In the genomic region with DNA sequence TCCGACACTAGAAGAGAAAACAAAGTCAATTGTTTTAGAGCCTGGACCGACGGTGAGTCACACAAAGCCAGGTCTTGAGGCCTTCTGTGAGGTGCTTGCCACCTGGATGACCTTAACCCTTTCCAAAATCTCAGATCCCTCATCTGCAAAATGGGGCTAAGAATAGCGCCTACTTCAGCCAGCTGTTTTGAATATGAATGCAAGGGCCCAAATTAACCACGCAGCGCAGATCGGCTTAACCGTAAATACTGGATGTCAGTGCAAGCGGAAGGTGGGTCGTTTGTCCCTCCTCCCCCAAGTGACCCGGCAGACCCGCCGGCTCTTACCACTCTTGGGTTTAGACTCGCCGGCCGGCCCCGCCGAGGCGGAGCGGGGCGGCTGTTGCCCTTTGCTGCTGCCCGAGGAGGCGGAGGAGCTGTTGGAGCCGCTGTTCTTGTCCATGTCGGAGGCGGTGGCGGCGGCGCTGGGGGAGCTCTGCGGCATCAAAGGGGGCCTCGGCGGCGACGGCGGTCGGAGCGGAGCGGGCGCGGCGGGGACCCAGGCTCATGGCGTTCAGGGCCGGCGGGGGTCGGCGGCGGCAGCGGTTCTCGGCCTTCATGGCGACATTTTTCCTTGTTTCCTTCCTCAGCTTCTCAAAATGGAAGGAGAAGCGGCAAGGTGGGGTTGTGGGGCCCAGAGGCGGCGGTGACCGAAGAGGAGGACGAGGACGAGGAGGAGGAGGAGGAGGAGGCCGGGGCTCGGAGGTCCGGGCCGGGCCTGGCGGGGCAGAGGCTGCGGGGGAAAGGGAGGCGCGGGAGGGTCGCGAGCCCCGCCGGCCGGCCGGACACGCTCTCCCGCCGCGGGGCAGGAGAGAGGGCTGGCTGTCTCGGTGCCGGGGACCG, we compare ENCODE assay signal across 8 mouse cellular contexts. TPM values are rescaled to one million over a fixed set of nuclear protein-coding genes. Genes with fewer than 3 reads are reported as not detected.
A peak's percentile ranks its signal among the peaks of the same experiment; 100 is the strongest.
DNase-seq lines count a peak whose midpoint lies in the region; ATAC-seq lines count a peak whose summit lies in the region.

No protein-coding gene starts in this region.

- ATAC-seq in forebrain, embryonic 14.5 days: peak; percentile 71
- peak; percentile 32 for ATAC-seq in hindbrain, embryonic 13.5 days (ENCODE audit: low FRiP score)
- ATAC-seq in limb, embryonic 15.5 days (ENCODE audit: insufficient number of reproducible peaks, low FRiP score, low TSS enrichment, low read depth): peak; percentile 45
- peak; percentile 70; the same call in 1 of the 2 replicates for ATAC-seq in midbrain, embryonic 14.5 days (ENCODE audit: low FRiP score, low TSS enrichment)

- no peaks in the 10 kb centered on the region for H3K27me3 ChIP-seq in forebrain, embryonic 14.5 days (replicated peaks; ENCODE audit: control insufficient read depth, insufficient read depth, low read length)
- H3K27me3 ChIP-seq in hindbrain, embryonic 13.5 days: no peaks in the 10 kb centered on the region
- no peaks in the 10 kb centered on the region for H3K27me3 ChIP-seq in limb, embryonic 15.5 days
- H3K27me3 ChIP-seq in midbrain, embryonic 14.5 days (ENCODE audit: control insufficient read depth, insufficient read depth, low read length): no peaks in the 10 kb centered on the region

- WGBS in forebrain, embryonic 14.5 days: under 1% methylated on average over 71 of the region's 77 CpGs
- WGBS in hindbrain, embryonic 13.5 days: under 1% methylated on average over 68 of the region's 77 CpGs
- under 1% methylated on average over 69 of the region's 77 CpGs for WGBS in limb, embryonic 15.5 days
- WGBS in midbrain, embryonic 14.5 days: under 1% methylated on average over 75 of the region's 77 CpGs

- H3K4me3 ChIP-seq in forebrain, embryonic 14.5 days (ENCODE audit: low read depth, low read length): peak overlapping the region; percentile 100
- peak overlapping the region; percentile 100 for H3K4me3 ChIP-seq in hindbrain, embryonic 13.5 days
- peak overlapping the region; percentile 100 for H3K4me3 ChIP-seq in limb, embryonic 15.5 days
- peak overlapping the region; percentile 100 for H3K4me3 ChIP-seq in midbrain, embryonic 14.5 days (replicated peaks; ENCODE audit: low read depth, low read length)

- peak overlapping the region; percentile 97 for H3K9ac ChIP-seq in forebrain, embryonic 14.5 days (ENCODE audit: low read length)
- H3K9ac ChIP-seq in hindbrain, embryonic 13.5 days: peak overlapping the region; percentile 99
- peak overlapping the region; percentile 100 for H3K9ac ChIP-seq in limb, embryonic 15.5 days
- peak overlapping the region; percentile 93 for H3K9ac ChIP-seq in midbrain, embryonic 14.5 days (replicated peaks; ENCODE audit: low read length)

- peaks cover 27% of the 10 kb centered on the region for H3K4me1 ChIP-seq in forebrain, embryonic 14.5 days (ENCODE audit: control insufficient read depth, insufficient read depth, low read length)
- peaks cover 49% of the 10 kb centered on the region for H3K4me1 ChIP-seq in hindbrain, embryonic 13.5 days (replicated peaks)
- peaks cover 37% of the 10 kb centered on the region for H3K4me1 ChIP-seq in limb, embryonic 15.5 days
- H3K4me1 ChIP-seq in midbrain, embryonic 14.5 days (ENCODE audit: control insufficient read depth, insufficient read depth, low read length): peaks cover 26% of the 10 kb centered on the region

- H3K4me2 ChIP-seq in forebrain, embryonic 14.5 days (ENCODE audit: low read length): peak overlapping the region; percentile 87
- peak overlapping the region; percentile 93 for H3K4me2 ChIP-seq in hindbrain, embryonic 13.5 days
- H3K4me2 ChIP-seq in limb, embryonic 15.5 days: peak overlapping the region; percentile 64
- H3K4me2 ChIP-seq in midbrain, embryonic 14.5 days (ENCODE audit: low read length): peak overlapping the region; percentile 75

- peak overlapping the region; percentile 81; the same call in 1 of the 2 replicates for H3K27ac ChIP-seq in forebrain, embryonic 14.5 days (ENCODE audit: low read depth, low read length)
- peak overlapping the region; percentile 90 for H3K27ac ChIP-seq in hindbrain, embryonic 13.5 days
- H3K27ac ChIP-seq in limb, embryonic 15.5 days: peak overlapping the region; percentile 90
- H3K27ac ChIP-seq in midbrain, embryonic 14.5 days (replicated peaks; ENCODE audit: low read depth, low read length): peak overlapping the region; percentile 87

- DNase-seq in kidney, adult 18-20 months: peak; percentile 50
- DNase-seq in kidney, adult 11 months: no peak
- DNase-seq in adrenal gland, postnatal 36 days: peak; percentile 50 to 65
- DNase-seq in forebrain, embryonic 14.5 days (ENCODE audit: low spot score): peak; percentile 33
- DNase-seq in midbrain, embryonic 14.5 days: peak; percentile 57
- peak; percentile 65 to 72 for DNase-seq in spleen, postnatal 10 days (ENCODE audit: low spot score in 2 of 2)

- peaks cover 20% of the 10 kb centered on the region; the same call in 1 of the 2 replicates for H3K36me3 ChIP-seq in forebrain, embryonic 14.5 days (ENCODE audit: control insufficient read depth, insufficient read depth, low read length)
- H3K36me3 ChIP-seq in hindbrain, embryonic 13.5 days: peaks cover 16% of the 10 kb centered on the region
- peaks cover 10% of the 10 kb centered on the region; the same call in 1 of the 2 replicates for H3K36me3 ChIP-seq in limb, embryonic 15.5 days
- H3K36me3 ChIP-seq in midbrain, embryonic 14.5 days (ENCODE audit: control insufficient read depth, insufficient read depth, low read length): peaks cover 20% of the 10 kb centered on the region; the same call in 1 of the 2 replicates

- no peaks in the 10 kb centered on the region for H3K9me3 ChIP-seq in forebrain, embryonic 14.5 days (replicated peaks; ENCODE audit: control insufficient read depth, low read length)
- no peaks in the 10 kb centered on the region for H3K9me3 ChIP-seq in hindbrain, embryonic 13.5 days
- H3K9me3 ChIP-seq in limb, embryonic 15.5 days: no peaks in the 10 kb centered on the region
- H3K9me3 ChIP-seq in midbrain, embryonic 14.5 days (ENCODE audit: control insufficient read depth, low read length): no peaks in the 10 kb centered on the region

RNA-seq across cellular contexts. Expression of a gene that starts 0.5 kb away (rescaled TPM):
- 100 to 1,000 TPM; 232 to 275 TPM for total RNA-seq in adrenal gland, postnatal 36 days (2021)
- 64.3 and 75.2 TPM in 2 replicates for polyA plus RNA-seq in forebrain, embryonic 14.5 days (2014; fragmentation: Nextera tagmentation; extraction: Ambion mirVana)
- polyA plus RNA-seq in hindbrain, embryonic 13.5 days (2015; fragmentation: Nextera tagmentation; extraction: Ambion mirVana): 156 and 160 TPM in 2 replicates
- polyA plus RNA-seq in limb, embryonic 15.5 days (2015; fragmentation: Nextera tagmentation; extraction: Ambion mirVana): 108 and 135 TPM in 2 replicates
- polyA plus RNA-seq in midbrain, embryonic 14.5 days (2014; fragmentation: Nextera tagmentation; extraction: Ambion mirVana): 96.5 and 122 TPM in 2 replicates

RNA-seq across cellular contexts. Expression of a gene that starts 7.3 kb away (rescaled TPM):
- total RNA-seq in adrenal gland, postnatal 36 days (2021): 10 to 100 TPM; 54.2 to 61.9 TPM
- 55.1 and 60.9 TPM in 2 replicates for polyA plus RNA-seq in forebrain, embryonic 14.5 days (2014; fragmentation: Nextera tagmentation; extraction: Ambion mirVana)
- 53.1 and 56.5 TPM in 2 replicates for polyA plus RNA-seq in hindbrain, embryonic 13.5 days (2015; fragmentation: Nextera tagmentation; extraction: Ambion mirVana)
- polyA plus RNA-seq in limb, embryonic 15.5 days (2015; fragmentation: Nextera tagmentation; extraction: Ambion mirVana): 36.4 and 43.7 TPM in 2 replicates
- polyA plus RNA-seq in midbrain, embryonic 14.5 days (2014; fragmentation: Nextera tagmentation; extraction: Ambion mirVana): 49.6 and 50.0 TPM in 2 replicates

RNA-seq across cellular contexts. Expression of a gene that starts 28.6 kb away (rescaled TPM):
- total RNA-seq in adrenal gland, postnatal 36 days (2021): 100 to 1,000 TPM; 211 to 322 TPM
- 1,615 and 1,740 TPM in 2 replicates for polyA plus RNA-seq in forebrain, embryonic 14.5 days (2014; fragmentation: Nextera tagmentation; extraction: Ambion mirVana)
- 1,285 and 1,377 TPM in 2 replicates for polyA plus RNA-seq in hindbrain, embryonic 13.5 days (2015; fragmentation: Nextera tagmentation; extraction: Ambion mirVana)
- 1,678 and 1,810 TPM in 2 replicates for polyA plus RNA-seq in limb, embryonic 15.5 days (2015; fragmentation: Nextera tagmentation; extraction: Ambion mirVana)
- polyA plus RNA-seq in midbrain, embryonic 14.5 days (2014; fragmentation: Nextera tagmentation; extraction: Ambion mirVana): 1,201 and 1,312 TPM in 2 replicates

RNA-seq across cellular contexts. Expression of a gene that starts 36.5 kb away (rescaled TPM):
- total RNA-seq in adrenal gland, postnatal 36 days (2021): 10 to 100 TPM; 76.3 to 85.9 TPM
- 101 and 105 TPM in 2 replicates for polyA plus RNA-seq in forebrain, embryonic 14.5 days (2014; fragmentation: Nextera tagmentation; extraction: Ambion mirVana)
- polyA plus RNA-seq in hindbrain, embryonic 13.5 days (2015; fragmentation: Nextera tagmentation; extraction: Ambion mirVana): 103 and 105 TPM in 2 replicates
- polyA plus RNA-seq in limb, embryonic 15.5 days (2015; fragmentation: Nextera tagmentation; extraction: Ambion mirVana): 96.2 and 97.1 TPM in 2 replicates
- polyA plus RNA-seq in midbrain, embryonic 14.5 days (2014; fragmentation: Nextera tagmentation; extraction: Ambion mirVana): 95.6 and 106 TPM in 2 replicates

RNA-seq across cellular contexts. Expression of a gene that starts 54.8 kb away (rescaled TPM):
- total RNA-seq in adrenal gland, postnatal 36 days (2021): 10 to 100 TPM; 73.7 to 77.0 TPM
- 165 and 169 TPM in 2 replicates for polyA plus RNA-seq in forebrain, embryonic 14.5 days (2014; fragmentation: Nextera tagmentation; extraction: Ambion mirVana)
- 165 and 181 TPM in 2 replicates for polyA plus RNA-seq in hindbrain, embryonic 13.5 days (2015; fragmentation: Nextera tagmentation; extraction: Ambion mirVana)
- 222 and 246 TPM in 2 replicates for polyA plus RNA-seq in limb, embryonic 15.5 days (2015; fragmentation: Nextera tagmentation; extraction: Ambion mirVana)
- polyA plus RNA-seq in midbrain, embryonic 14.5 days (2014; fragmentation: Nextera tagmentation; extraction: Ambion mirVana): 132 and 150 TPM in 2 replicates
